Comparison of ENCODE assay signal across 21 mouse cellular contexts in genomic region chr15:56136420-56136970, GRCm38 (mm10).
A peak's percentile ranks its signal among the peaks of the same experiment; 100 is the strongest.
DNase-seq lines count a peak whose midpoint lies in the region; ATAC-seq and TF ChIP-seq lines count a peak whose summit lies in the region.
"Had no signal": no experiment of that assay in that cellular context is flagged by ENCODE, and none has a peak within 500 bp of the region (broad histone marks: within the 10 kb centered on the region; RNA-seq: fewer than 3 reads in every experiment).

No protein-coding gene starts in this region.

- H3K27me3 ChIP-seq in intestine, embryonic 15.5 days (replicated peaks) = no peaks in the 10 kb centered on the region
- H3K27me3 ChIP-seq in myocyte (ENCODE audit: control insufficient read depth, insufficient read depth, insufficient read length) = no peaks in the 10 kb centered on the region
- H3K27me3 ChIP-seq: embryonic facial prominence, embryonic 12.5 days; forebrain, embryonic 12.5 days; heart, embryonic 13.5 days had no signal

- H3K27ac ChIP-seq in intestine, embryonic 15.5 days = no peak overlapping the region
- H3K27ac ChIP-seq: embryonic facial prominence, embryonic 12.5 days; forebrain, embryonic 12.5 days; heart, embryonic 13.5 days; hindbrain, postnatal 0 days had no signal

- no peak overlapping the region for H3K9ac ChIP-seq in intestine, embryonic 15.5 days
- H3K9ac ChIP-seq: embryonic facial prominence, embryonic 12.5 days; forebrain, embryonic 12.5 days; heart, embryonic 13.5 days had no signal

- H3K36me3 ChIP-seq in intestine, embryonic 15.5 days = no peaks in the 10 kb centered on the region
- no peaks in the 10 kb centered on the region for H3K36me3 ChIP-seq in myocyte (ENCODE audit: control insufficient read depth, insufficient read depth)
- H3K36me3 ChIP-seq: embryonic facial prominence, embryonic 12.5 days; forebrain, embryonic 12.5 days; G1E; heart, embryonic 13.5 days had no signal

- no peak for TF ChIP-seq POLR2A in myocyte (IDR thresholded peaks at IDR 0.05; ENCODE audit: insufficient read length, low read depth)

- H3K79me2 ChIP-seq in myocyte (ENCODE audit: control insufficient read depth, insufficient read depth) = no peaks in the 10 kb centered on the region

- no peaks in the 10 kb centered on the region for H3K9me3 ChIP-seq in intestine, embryonic 15.5 days
- H3K9me3 ChIP-seq: embryonic facial prominence, embryonic 12.5 days; forebrain, embryonic 12.5 days; G1E; heart, embryonic 13.5 days had no signal

- 77% methylated on average over 7 of the region's 7 CpGs for WGBS in intestine, embryonic 15.5 days

- ATAC-seq in intestine, embryonic 15.5 days = peak; percentile 65
- no peak for ATAC-seq in erythroblast, adult 5-6 weeks (replicated peaks; ENCODE audit: low FRiP score, poor library complexity, severe bottlenecking)
- ATAC-seq: activated CD4-positive, CD25-positive, alpha-beta regulatory T cell, adult 4 months; CD4-positive, CD25-positive, alpha-beta regulatory T cell, adult 4 months; forebrain, embryonic 16.5 days; hindbrain, postnatal 0 days had no signal

- H3K4me1 ChIP-seq in intestine, embryonic 15.5 days (replicated peaks) = no peaks in the 10 kb centered on the region
- H3K4me1 ChIP-seq: embryonic facial prominence, embryonic 12.5 days; forebrain, embryonic 12.5 days; heart, embryonic 13.5 days had no signal

- H3K4me3 ChIP-seq in intestine, embryonic 15.5 days (replicated peaks) = no peak overlapping the region
- H3K4me3 ChIP-seq in myocyte = no peak overlapping the region
- H3K4me3 ChIP-seq: embryonic facial prominence, embryonic 12.5 days; forebrain, embryonic 12.5 days; heart, embryonic 13.5 days had no signal

- no peak overlapping the region for H3ac ChIP-seq in myocyte (ENCODE audit: control insufficient read depth, insufficient read length)

- H3K4me2 ChIP-seq in intestine, embryonic 15.5 days (replicated peaks) = no peak overlapping the region
- H3K4me2 ChIP-seq in myocyte (ENCODE audit: low read depth) = peak overlapping the region; percentile 10
- H3K4me2 ChIP-seq: embryonic facial prominence, embryonic 12.5 days; forebrain, embryonic 12.5 days; heart, embryonic 13.5 days had no signal

- peak; percentile 12 for DNase-seq in retina, embryonic 14.5 days (ENCODE audit: low spot score)
- no peak for DNase-seq in retina, postnatal 1 day
- DNase-seq in cerebellum, adult 8-10 months = no peak
- DNase-seq: adrenal gland, postnatal 25 days; cerebellum, adult 11 months; cerebellum, adult 9-10 months; cerebellum, postnatal 25 days; gastrocnemius, postnatal 36 days; heart, adult 11 months; heart, postnatal 36 days had no signal

TF ChIP-seq in myocyte, 11 proteins besides CTCF, POLR2A, EP300 and RAD21:
- TF ChIP-seq MYOG (IDR thresholded peaks at IDR 0.05; ENCODE audit: control insufficient read depth in 1 of 3, insufficient read depth in 1 of 3, insufficient read length in 2 of 3, low read depth in 2 of 3) = peak in 2 of 3 experiments; percentile 65
- TF ChIP-seq USF1 (IDR thresholded peaks at IDR 0.05; ENCODE audit: low read depth) = no peak
- TF ChIP-seq CEBPB (IDR thresholded peaks at IDR 0.05; ENCODE audit: insufficient read depth, poor library complexity, severe bottlenecking) = peak; percentile 88
- peak in 1 of 3 experiments; percentile 54 for TF ChIP-seq MYOD1 (IDR thresholded peaks at IDR 0.05; ENCODE audit: control insufficient read depth in 1 of 3, insufficient read length in 2 of 3, low read depth in 2 of 3)
- no peak for TF ChIP-seq TCF3 (IDR thresholded peaks at IDR 0.05; ENCODE audit: insufficient read length, low read depth)
- TF ChIP-seq E2F4 (IDR thresholded peaks at IDR 0.05; ENCODE audit: insufficient read depth) = no peak
- TF ChIP-seq POLR2AphosphoS2 (IDR thresholded peaks at IDR 0.05; ENCODE audit: insufficient read length, low read depth) = no peak
- no peak for TF ChIP-seq REST (IDR thresholded peaks at IDR 0.05; ENCODE audit: insufficient read depth, insufficient read length)
- no peak for TF ChIP-seq TCF12 (IDR thresholded peaks at IDR 0.05; ENCODE audit: insufficient read depth, poor library complexity, severe bottlenecking)
- TF ChIP-seq MAX (IDR thresholded peaks at IDR 0.05; ENCODE audit: low read depth) = no peak
- TF ChIP-seq SRF (IDR thresholded peaks at IDR 0.05; ENCODE audit: control insufficient read depth, insufficient read length, low read depth) = no peak
